Mouse (Mus musculus) hindbrain, postnatal 0 days (tissue): ENCODE results near the gene Aldh1a3. TPM values are rescaled to one million over a fixed set of nuclear protein-coding genes. Genes with fewer than 3 reads are reported as not detected.
A peak's percentile ranks its signal among the peaks of the same experiment; 100 is the strongest.

Source experiments
- ATAC-seq: fragments of 200-750 bp; cut with Nextera tagmentation; 2 replicates; pipeline ENCODE4 v1.8.0; 2017; ENCODE audit warnings: mild to moderate bottlenecking, moderate TSS enrichment, moderate library complexity
- DNase-seq: peaks from one replicate; pipeline ENCODE4 v3.0.0-alpha.2; 2015; ENCODE audit warnings: low spot score
- H3K27ac ChIP-seq: fragments of 300-500 bp; sonication (generic); 2 replicates; pipeline ENCODE4 v1.5.1; 2014; ENCODE audit warnings: mild to moderate bottlenecking
- H3K27me3 ChIP-seq: fragments of 300-500 bp; sonication (generic); 2 replicates; pipeline ENCODE4 v1.6.1; 2014; ENCODE audit warnings: low read length, mixed read lengths; ENCODE audit not compliant: insufficient read depth
- H3K36me3 ChIP-seq: fragments of 300-500 bp; sonication (generic); 2 replicates; pipeline ENCODE4 v1.6.1; 2014; ENCODE audit warnings: low read length, mixed read lengths; ENCODE audit not compliant: insufficient read depth
- H3K4me1 ChIP-seq: fragments of 300-500 bp; sonication (generic); 2 replicates; pipeline ENCODE4 v1.6.1; 2014; ENCODE audit warnings: antibody characterized with exemption, low read length, mixed read lengths; ENCODE audit not compliant: insufficient read depth
- H3K4me2 ChIP-seq: fragments of 300-500 bp; sonication (generic); 2 replicates; pipeline ENCODE4 v1.6.1; 2014; ENCODE audit warnings: low read depth, mild to moderate bottlenecking, low read length, moderate library complexity, mixed read lengths
- H3K4me3 ChIP-seq: fragments of 300-500 bp; sonication (generic); 2 replicates; pipeline ENCODE4 v1.5.1; 2014; ENCODE audit warnings: low read length
- H3K9ac ChIP-seq: fragments of 300-500 bp; sonication (generic); replicated peaks from 2 replicates; pipeline ENCODE4 v1.6.1; 2014; ENCODE audit warnings: mild to moderate bottlenecking, low read length, moderate library complexity, mixed read lengths
- H3K9me3 ChIP-seq: fragments of 300-500 bp; sonication (generic); 2 replicates; pipeline ENCODE4 v1.6.1; 2016; ENCODE audit warnings: low read length, mixed read lengths
- CTCF ChIP-seq: IDR thresholded peaks from 2 replicates; pipeline ENCODE4 v1.5.1; 2016; ENCODE audit warnings: antibody characterized with exemption, control low read depth, low read depth
- WGBS: fragments of 180-500 bp; shearing (Covaris S2); extraction: QIAGEN DNeasy Blood & Tissue Kit; methylation state at CpG from one replicate; pipeline ENCODE4 v1.1.7; 2014; 5-methylcytosine and 5-hydroxymethylcytosine counted together
- microRNA-seq, 2 experiments: library from miRNA; unstranded; fragments of <30 nt; microRNA quantifications; one replicate each; pipeline ENCODE4; 2016
- polyA plus RNA-seq: library from polyadenylated mRNA; unstranded; fragments of >200 nt; fragmentation: Nextera tagmentation; extraction: Ambion mirVana; gene quantifications from 2 replicates; pipeline ENCODE4 v1.2.1, GENCODE M21; 2015
- total RNA-seq: library from RNA; depleted of rRNA; stranded (reverse); fragments of >200 nt; gene quantifications from 2 replicates; pipeline ENCODE4 v1.2.3, GENCODE M21; 2014; rRNA removed

Gene Aldh1a3
- total and polyA plus RNA-seq, 2 experiments from 2014 or later, result 3.5 to 4.6 TPM

GRCm38 (mm10) chr7:66349670-66350069 is 77.6 kb downstream of the Aldh1a3 start:
- 74% methylated on average over 11 of the region's 11 CpGs for WGBS

GRCm38 (mm10) chr7:66348588-66348987 is 78.7 kb downstream of the Aldh1a3 start:
- H3K9ac ChIP-seq, result no peak overlapping the region
- WGBS, result 88% methylated on average over 10 of the region's 10 CpGs
- DNase-seq, result no peak
- H3K4me1 ChIP-seq, result no peaks in the 10 kb centered on the region
- H3K36me3 ChIP-seq, result no peaks in the 10 kb centered on the region
- ATAC-seq, result no peak
- H3K4me2 ChIP-seq, result no peak overlapping the region
- no peak overlapping the region for H3K4me3 ChIP-seq
- no peak overlapping the region for H3K27ac ChIP-seq
- no peaks in the 10 kb centered on the region for H3K27me3 ChIP-seq
- no peak for TF ChIP-seq CTCF
- H3K9me3 ChIP-seq, result no peaks in the 10 kb centered on the region

More at GRCm38 (mm10) chr7:66349670-66350069, 77.6 kb downstream of the Aldh1a3 start:
- no peaks in the 10 kb centered on the region for H3K36me3 ChIP-seq
- no peaks in the 10 kb centered on the region for H3K4me1 ChIP-seq
- no peak overlapping the region for H3K9ac ChIP-seq
- H3K27ac ChIP-seq, result no peak overlapping the region
- H3K4me3 ChIP-seq, result no peak overlapping the region
- H3K4me2 ChIP-seq, result no peak overlapping the region
- ATAC-seq (no peak), DNase-seq (no peak)
- H3K9me3 ChIP-seq, result no peaks in the 10 kb centered on the region
- no peaks in the 10 kb centered on the region for H3K27me3 ChIP-seq
- no peak for TF ChIP-seq CTCF

DNA sequence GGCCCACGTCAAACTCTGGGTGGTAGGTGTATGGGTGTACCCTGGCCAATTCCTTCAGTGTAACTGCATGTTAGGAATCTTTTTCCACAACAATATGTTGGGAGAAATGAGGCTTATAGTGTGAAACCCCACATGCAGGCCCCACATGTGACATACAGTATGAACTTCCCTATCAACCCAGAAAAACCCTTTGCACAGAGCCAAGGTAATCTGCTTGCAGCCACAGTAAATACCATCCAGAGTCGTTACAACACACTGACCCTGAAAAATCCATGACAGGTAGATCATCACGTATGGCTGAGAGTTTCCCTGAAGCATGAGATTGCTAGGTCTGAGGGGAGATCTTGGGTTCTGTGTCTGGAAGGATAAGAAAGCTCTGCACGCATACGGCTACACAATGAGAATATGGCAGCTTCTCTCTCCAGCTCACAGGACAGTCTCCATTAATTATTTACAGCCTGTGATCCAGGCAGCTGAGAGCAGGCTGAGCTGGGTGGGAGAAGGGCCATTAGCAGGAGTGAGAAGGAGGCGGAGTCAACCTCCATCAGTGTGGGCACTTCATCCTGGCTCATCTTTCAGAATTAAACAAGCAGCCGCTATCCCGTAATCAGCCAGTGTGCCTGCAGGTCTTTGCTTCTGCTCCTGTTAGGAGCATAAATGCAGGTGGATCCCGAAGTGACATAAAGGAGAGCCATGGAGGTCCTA is 80.2 kb downstream of the Aldh1a3 start:
- ATAC-seq (peak; percentile 61; the same call in 1 of the 2 replicates), DNase-seq (peak; percentile 37)
- Histone ChIP-seq H3K4me3 (no peak overlapping the region), H3K27me3 (no peaks in the 10 kb centered on the region), H3K9me3 (no peaks in the 10 kb centered on the region), H3K27ac (no peak overlapping the region), H3K4me2 (no peak overlapping the region), H3K9ac (no peak overlapping the region), H3K36me3 (no peaks in the 10 kb centered on the region), H3K4me1 (no peaks in the 10 kb centered on the region)
- no peak for TF ChIP-seq CTCF
- 40% methylated on average over 9 of the region's 9 CpGs for WGBS

GRCm38 (mm10) chr7:66343307-66343706 is 84.0 kb downstream of the Aldh1a3 start:
- DNase-seq (no peak), ATAC-seq (no peak)
- H3K4me1 ChIP-seq, result no peaks in the 10 kb centered on the region
- no peak for TF ChIP-seq CTCF
- H3K27ac ChIP-seq, result no peak overlapping the region
- no peaks in the 10 kb centered on the region for H3K27me3 ChIP-seq
- no peak overlapping the region for H3K9ac ChIP-seq
- WGBS, result 86% methylated on average over 5 of the region's 5 CpGs
- H3K4me3 ChIP-seq, result no peak overlapping the region
- H3K9me3 ChIP-seq, result no peaks in the 10 kb centered on the region
- H3K36me3 ChIP-seq, result no peaks in the 10 kb centered on the region
- no peak overlapping the region for H3K4me2 ChIP-seq

- DNase-seq (no peak), ATAC-seq (no peak)
- Histone ChIP-seq H3K36me3 (no peaks in the 10 kb centered on the region), H3K4me3 (no peak overlapping the region), H3K9me3 (no peaks in the 10 kb centered on the region), H3K27ac (no peak overlapping the region), H3K9ac (no peak overlapping the region), H3K4me1 (no peaks in the 10 kb centered on the region), H3K27me3 (no peaks in the 10 kb centered on the region), H3K4me2 (no peak overlapping the region)
- WGBS, result 83% methylated on average over 6 of the region's 6 CpGs
- TF ChIP-seq CTCF, result no peak
Observed at GRCm38 (mm10) chr7:66342831-66343230, 84.5 kb downstream of the Aldh1a3 start.

DNA sequence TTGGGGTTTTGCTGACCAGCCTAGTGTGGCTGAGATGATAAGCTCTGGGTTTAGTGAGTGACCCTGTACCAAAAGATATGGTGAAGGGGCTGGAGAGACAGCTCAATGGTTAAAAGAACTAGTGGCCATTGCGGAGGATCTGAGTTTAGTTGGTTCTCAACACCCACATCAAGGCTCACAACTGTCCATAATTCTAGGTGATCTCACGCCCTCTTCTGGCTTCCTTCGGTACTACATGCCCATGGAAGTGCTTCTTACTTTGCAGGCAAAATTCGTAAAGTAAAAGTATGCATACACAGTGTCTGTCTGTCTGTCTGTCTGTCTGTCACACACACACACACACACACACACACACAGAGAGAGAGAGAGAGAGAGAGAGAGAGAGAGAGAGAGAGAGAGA is 85.0 kb downstream of the Aldh1a3 start:
- Histone ChIP-seq H3K27me3 (no peaks in the 10 kb centered on the region), H3K4me2 (no peak overlapping the region), H3K36me3 (no peaks in the 10 kb centered on the region), H3K9me3 (no peaks in the 10 kb centered on the region), H3K4me3 (no peak overlapping the region), H3K4me1 (no peaks in the 10 kb centered on the region), H3K27ac (no peak overlapping the region), H3K9ac (no peak overlapping the region)
- DNase-seq (peak; percentile 65), ATAC-seq (no peak)
- peak; percentile 73 for TF ChIP-seq CTCF
- 37% methylated on average over 4 of the region's 4 CpGs for WGBS

Small RNA genes within 50 kb of the gene (microRNA-seq; reads per million reads assigned to microRNA genes)
- gene Mir7057, result 0 to 0.18 reads per million in 2 experiments

Other genes starting within 250 kb of the Aldh1a3 start
- not detected in 2 replicates for gene Gm10974, start 61.6 kb downstream of the Aldh1a3 start, total RNA-seq
- not detected in 2 replicates for gene Gm10974, start 61.6 kb downstream of the Aldh1a3 start, polyA plus RNA-seq
- gene Lrrk1, start 39.2 kb downstream of the Aldh1a3 start, total RNA-seq, result 3.1 and 4.1 TPM in 2 replicates
- 2.5 and 2.6 TPM in 2 replicates for gene Lrrk1, start 39.2 kb downstream of the Aldh1a3 start, polyA plus RNA-seq